Mouse (Mus musculus): ENCODE data around the gene Pla2g12a. TPM values are rescaled to one million over a fixed set of nuclear protein-coding genes. Genes with fewer than 3 reads are reported as not detected.

The Pla2g12a gene
- polyA plus RNA-seq (2015; fragmentation: Nextera tagmentation; extraction: Ambion mirVana): 65.8 and 76.6 TPM in 2 replicates

- ATAC-seq (replicated peaks; ENCODE audit: extremely low read depth, insufficient read depth, low FRiP score): peak; percentile 87
- no peaks in the 10 kb centered on the region for H3K9me3 ChIP-seq (replicated peaks; ENCODE audit: control insufficient read depth, low read length)
- no peaks in the 10 kb centered on the region for H3K27me3 ChIP-seq (ENCODE audit: control insufficient read depth, insufficient read depth, low read length)
- H3K27ac ChIP-seq (ENCODE audit: low read length): peak within 1 kb of the TSS; percentile 78
- peak within 1 kb of the TSS; percentile 89 for H3K4me2 ChIP-seq (ENCODE audit: low read depth, low read length)
- H3K9ac ChIP-seq (ENCODE audit: low read length): peak within 1 kb of the TSS; percentile 73
- H3K4me1 ChIP-seq (ENCODE audit: control insufficient read depth, insufficient read depth, low read length): peaks cover 9% of the 10 kb centered on the region
- no peaks in the 10 kb centered on the region for H3K36me3 ChIP-seq (ENCODE audit: control insufficient read depth, insufficient read depth)
- under 1% methylated on average over 64 of the region's 66 CpGs for WGBS
- H3K4me3 ChIP-seq (ENCODE audit: low read length): peak within 1 kb of the TSS; percentile 58
Measured at GRCm38 (mm10) chr3:129878405-129879021, at the start of gene Pla2g12a. Gene Pla2g12a (plus strand): TSS chr3:129878606.

DNA sequence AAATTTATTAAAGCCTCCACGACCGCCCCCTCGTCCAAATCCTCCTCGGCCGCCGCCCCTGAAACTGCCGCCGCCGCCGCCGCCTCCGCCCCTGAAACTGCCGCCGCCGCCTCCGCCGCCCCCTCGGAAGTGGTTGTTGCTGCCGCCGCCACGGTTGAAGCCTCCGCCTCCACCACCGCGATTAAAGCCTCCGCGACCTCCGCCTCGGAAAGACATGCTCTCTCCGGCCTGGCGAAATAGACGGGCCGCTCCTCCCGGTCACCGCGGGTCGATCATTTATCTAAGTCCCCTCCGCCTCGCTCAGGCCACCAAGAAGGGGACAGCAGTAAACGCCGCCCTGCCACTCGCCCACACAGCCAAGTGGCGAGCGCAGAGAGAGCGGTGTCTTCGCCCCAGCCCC, 47.8 kb upstream of the Pla2g12a start:
- WGBS: under 1% methylated on average over 45 of the region's 45 CpGs
- H3K9ac ChIP-seq (ENCODE audit: low read length): peak overlapping the region; percentile 87
- ATAC-seq (replicated peaks; ENCODE audit: extremely low read depth, insufficient read depth, low FRiP score): no peak; the same call in 1 of the 2 replicates

DNA sequence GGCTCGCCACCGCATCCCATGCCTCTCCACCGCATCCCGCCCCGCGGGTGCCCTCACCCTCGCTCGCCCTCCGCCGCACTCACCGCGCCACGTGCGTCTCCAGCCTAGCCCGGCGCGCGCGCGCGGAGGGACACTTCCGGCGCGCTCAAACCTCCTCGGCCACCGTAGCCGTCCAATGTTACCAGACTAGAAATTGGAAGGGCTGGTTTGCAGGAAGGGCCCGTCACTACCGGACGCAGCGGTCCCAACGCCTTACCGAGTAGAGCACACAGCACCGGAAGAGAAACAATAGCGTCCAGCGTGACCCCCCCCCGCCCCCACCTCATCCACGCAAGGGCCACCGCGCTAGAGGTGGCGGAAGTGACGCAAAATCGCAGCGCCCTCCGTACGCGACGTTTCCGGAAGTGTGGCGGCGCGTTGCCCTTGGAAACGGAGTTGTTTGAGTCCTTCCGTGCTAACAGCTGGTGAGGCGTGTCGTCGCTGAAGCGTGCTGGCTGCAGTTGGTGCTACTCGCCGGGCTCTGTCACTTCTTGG, 47.3 kb upstream of the Pla2g12a start, which contains the start of gene Gar1:
Gene Gar1, minus strand, starts transcription at position 362 of the 534 bp plus-strand sequence.
- peak within 1 kb of the TSS; percentile 94 for H3K27ac ChIP-seq (ENCODE audit: low read length)
- peak; percentile 88 for ATAC-seq (replicated peaks; ENCODE audit: extremely low read depth, insufficient read depth, low FRiP score)
- WGBS: under 1% methylated on average over 60 of the region's 60 CpGs
- peaks cover 18% of the 10 kb centered on the region for H3K4me1 ChIP-seq (ENCODE audit: control insufficient read depth, insufficient read depth, low read length)
- H3K9me3 ChIP-seq (replicated peaks; ENCODE audit: control insufficient read depth, low read length): no peaks in the 10 kb centered on the region
- no peaks in the 10 kb centered on the region for H3K27me3 ChIP-seq (ENCODE audit: control insufficient read depth, insufficient read depth, low read length)
- peak within 1 kb of the TSS; percentile 95 for H3K4me2 ChIP-seq (ENCODE audit: low read depth, low read length)
- H3K36me3 ChIP-seq (ENCODE audit: control insufficient read depth, insufficient read depth): peaks cover 9% of the 10 kb centered on the region; the same call in 1 of the 2 replicates
- peak within 1 kb of the TSS; percentile 87 for H3K9ac ChIP-seq (ENCODE audit: low read length)
- peak within 1 kb of the TSS; percentile 97 for H3K4me3 ChIP-seq (ENCODE audit: low read length)

More for the DNA sequence above, 47.8 kb upstream of the Pla2g12a start:
- Histone ChIP-seq H3K27ac (ENCODE audit: low read length) (peak overlapping the region; percentile 94), H3K4me2 (ENCODE audit: low read depth, low read length) (peak overlapping the region; percentile 95), H3K27me3 (ENCODE audit: control insufficient read depth, insufficient read depth, low read length) (no peaks in the 10 kb centered on the region), H3K9me3 (replicated peaks; ENCODE audit: control insufficient read depth, low read length) (no peaks in the 10 kb centered on the region), H3K4me3 (ENCODE audit: low read length) (peak overlapping the region; percentile 97), H3K36me3 (ENCODE audit: control insufficient read depth, insufficient read depth) (peaks cover 9% of the 10 kb centered on the region; the same call in 1 of the 2 replicates), H3K4me1 (ENCODE audit: control insufficient read depth, insufficient read depth, low read length) (peaks cover 14% of the 10 kb centered on the region)

DNA sequence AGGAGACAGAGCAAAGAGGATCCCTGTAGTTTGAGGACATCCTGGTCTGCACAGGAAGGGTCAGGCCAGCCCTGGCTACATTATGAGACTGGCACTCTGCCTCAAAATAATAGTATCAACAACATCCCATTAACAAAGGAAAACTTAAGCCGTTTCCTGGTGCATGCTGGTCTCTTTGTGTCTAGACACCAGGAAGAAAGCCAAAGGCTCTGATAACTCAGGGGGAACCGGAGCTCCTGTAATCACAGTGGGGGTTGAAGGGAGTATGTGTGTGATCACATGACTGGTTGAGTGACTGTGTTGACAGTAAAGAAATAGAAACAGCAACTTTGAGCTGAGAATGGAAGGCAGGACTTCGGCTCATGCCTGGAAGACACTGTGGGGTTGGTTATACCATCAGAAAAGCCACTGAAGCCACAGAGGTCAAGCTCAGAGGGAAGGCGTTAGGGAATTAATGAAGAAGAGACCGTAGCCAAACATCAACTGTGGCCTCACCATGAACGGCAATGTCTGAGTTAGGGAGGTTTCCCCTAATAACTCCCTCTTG, 42.9 kb upstream of the Pla2g12a start, which contains the start of gene Cfi:
Gene Cfi, plus strand, starts transcription at position 497 of the 547 bp plus-strand sequence.
- Histone ChIP-seq H3K9me3 (replicated peaks; ENCODE audit: control insufficient read depth, low read length) (no peaks in the 10 kb centered on the region), H3K27ac (ENCODE audit: low read length) (peak within 1 kb of the TSS; percentile 67), H3K4me3 (ENCODE audit: low read length) (peak within 1 kb of the TSS; percentile 14), H3K4me1 (ENCODE audit: control insufficient read depth, insufficient read depth, low read length) (peaks cover 10% of the 10 kb centered on the region; the same call in 1 of the 2 replicates), H3K4me2 (ENCODE audit: low read depth, low read length) (peak within 1 kb of the TSS; percentile 54), H3K27me3 (ENCODE audit: control insufficient read depth, insufficient read depth, low read length) (no peaks in the 10 kb centered on the region), H3K9ac (ENCODE audit: low read length) (no peak within 1 kb of the TSS), H3K36me3 (ENCODE audit: control insufficient read depth, insufficient read depth) (no peaks in the 10 kb centered on the region)
- no peak for ATAC-seq (replicated peaks; ENCODE audit: extremely low read depth, insufficient read depth, low FRiP score)
- WGBS: 34% methylated on average over 6 of the region's 6 CpGs

DNA sequence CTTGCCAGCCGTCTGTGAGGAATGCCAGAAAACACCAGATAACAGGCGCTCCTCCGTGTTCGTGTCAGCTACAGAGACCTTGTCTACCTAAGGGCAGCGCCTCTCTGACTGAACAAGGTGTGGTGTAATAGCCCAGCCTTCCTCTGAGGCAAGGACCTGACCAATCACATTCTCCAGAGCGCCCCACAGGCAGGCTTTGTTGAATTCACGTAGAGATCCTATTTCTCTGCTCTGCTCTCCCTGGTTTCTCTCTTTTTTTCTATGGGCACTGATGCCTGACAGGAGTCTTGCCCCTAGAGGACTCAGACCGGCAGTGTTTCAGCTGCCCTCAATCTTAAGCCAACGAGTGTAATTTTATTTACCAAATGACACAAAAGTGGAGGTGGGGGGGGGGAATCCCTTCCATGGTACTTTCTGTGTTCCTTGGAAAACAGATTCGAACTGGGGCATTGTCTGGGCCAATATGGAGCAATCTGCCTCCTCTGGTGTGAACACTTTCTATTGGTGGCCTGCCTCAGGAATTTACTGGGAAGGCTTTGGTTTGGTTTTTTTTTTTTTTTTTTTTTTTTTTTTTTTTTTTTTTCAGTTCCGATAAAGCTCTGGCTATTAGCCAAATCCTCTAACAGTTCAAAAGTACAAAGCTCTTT, 42.2 kb upstream of the Pla2g12a start:
- H3K4me1 ChIP-seq (ENCODE audit: control insufficient read depth, insufficient read depth, low read length): peaks cover 10% of the 10 kb centered on the region; the same call in 1 of the 2 replicates
- no peak for ATAC-seq (replicated peaks; ENCODE audit: extremely low read depth, insufficient read depth, low FRiP score)
- no peak overlapping the region for H3K9ac ChIP-seq (ENCODE audit: low read length)
- H3K4me2 ChIP-seq (ENCODE audit: low read depth, low read length): peak overlapping the region; percentile 54
- 18% methylated on average over 11 of the region's 11 CpGs for WGBS
- H3K9me3 ChIP-seq (replicated peaks; ENCODE audit: control insufficient read depth, low read length): no peaks in the 10 kb centered on the region
- peak overlapping the region; percentile 14 for H3K4me3 ChIP-seq (ENCODE audit: low read length)
- peak overlapping the region; percentile 67; the same call in 1 of the 2 replicates for H3K27ac ChIP-seq (ENCODE audit: low read length)
- H3K27me3 ChIP-seq (ENCODE audit: control insufficient read depth, insufficient read depth, low read length): no peaks in the 10 kb centered on the region
- H3K36me3 ChIP-seq (ENCODE audit: control insufficient read depth, insufficient read depth): no peaks in the 10 kb centered on the region

DNA sequence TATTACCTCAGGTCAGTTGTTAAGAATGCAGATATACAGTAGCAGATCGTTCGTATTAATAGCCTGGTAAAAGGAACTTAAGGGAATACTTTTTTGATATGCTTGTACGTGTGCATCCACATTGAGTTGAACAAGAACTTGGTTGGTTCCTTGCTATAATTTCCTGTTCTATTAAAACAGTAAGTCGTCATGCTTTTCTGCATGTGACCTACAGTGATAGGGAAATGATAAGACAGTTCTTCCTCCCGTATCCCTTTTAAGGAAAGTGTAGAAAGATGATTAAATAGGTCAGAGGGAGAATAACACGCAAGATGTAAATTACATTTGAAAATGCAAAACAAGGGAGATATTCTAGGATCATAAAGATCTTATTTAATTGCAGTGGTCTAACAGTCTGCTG, 41.4 kb upstream of the Pla2g12a start:
- Histone ChIP-seq H3K4me1 (ENCODE audit: control insufficient read depth, insufficient read depth, low read length) (peaks cover 8% of the 10 kb centered on the region; the same call in 1 of the 2 replicates), H3K27ac (ENCODE audit: low read length) (no peak overlapping the region), H3K36me3 (ENCODE audit: control insufficient read depth, insufficient read depth) (no peaks in the 10 kb centered on the region), H3K4me2 (ENCODE audit: low read depth, low read length) (no peak overlapping the region), H3K27me3 (ENCODE audit: control insufficient read depth, insufficient read depth, low read length) (no peaks in the 10 kb centered on the region), H3K9me3 (replicated peaks; ENCODE audit: control insufficient read depth, low read length) (no peaks in the 10 kb centered on the region), H3K9ac (ENCODE audit: low read length) (no peak overlapping the region), H3K4me3 (ENCODE audit: low read length) (no peak overlapping the region)
- 65% methylated on average over 6 of the region's 6 CpGs for WGBS
- ATAC-seq (replicated peaks; ENCODE audit: extremely low read depth, insufficient read depth, low FRiP score): no peak

GRCm38 (mm10) chr3:129838017-129838416, 40.4 kb upstream of the Pla2g12a start:
- Histone ChIP-seq H3K9me3 (replicated peaks; ENCODE audit: control insufficient read depth, low read length) (no peaks in the 10 kb centered on the region), H3K4me3 (ENCODE audit: low read length) (no peak overlapping the region), H3K27ac (ENCODE audit: low read length) (no peak overlapping the region), H3K36me3 (ENCODE audit: control insufficient read depth, insufficient read depth) (no peaks in the 10 kb centered on the region), H3K4me2 (ENCODE audit: low read depth, low read length) (no peak overlapping the region), H3K4me1 (ENCODE audit: control insufficient read depth, insufficient read depth, low read length) (peaks cover 8% of the 10 kb centered on the region; the same call in 1 of the 2 replicates), H3K9ac (ENCODE audit: low read length) (no peak overlapping the region), H3K27me3 (ENCODE audit: control insufficient read depth, insufficient read depth, low read length) (no peaks in the 10 kb centered on the region)
- ATAC-seq (replicated peaks; ENCODE audit: extremely low read depth, insufficient read depth, low FRiP score): no peak
- WGBS: 35% methylated on average over 7 of the region's 7 CpGs

DNA sequence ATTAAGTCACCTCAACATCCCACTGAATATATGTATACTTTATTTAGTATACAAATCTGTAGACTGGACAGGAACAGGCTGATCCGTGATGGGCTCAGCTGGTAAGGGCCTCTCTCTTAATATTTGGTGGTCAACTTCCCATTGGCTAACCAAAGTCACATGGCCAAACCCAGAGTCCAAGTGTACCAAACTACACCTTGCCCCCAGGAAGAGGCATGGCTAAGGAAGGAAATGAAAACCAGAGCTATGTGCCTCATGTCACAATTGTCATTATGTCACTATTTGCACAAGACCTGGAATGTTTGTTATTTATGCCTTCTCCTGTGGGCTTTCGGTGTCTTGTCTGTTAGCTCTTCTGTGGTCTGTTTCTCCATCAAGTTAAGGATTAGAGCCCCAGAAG, 32.5 kb upstream of the Pla2g12a start:
- H3K36me3 ChIP-seq (ENCODE audit: control insufficient read depth, insufficient read depth): no peaks in the 10 kb centered on the region
- no peaks in the 10 kb centered on the region for H3K27me3 ChIP-seq (ENCODE audit: control insufficient read depth, insufficient read depth, low read length)
- H3K9ac ChIP-seq (ENCODE audit: low read length): no peak overlapping the region
- ATAC-seq (replicated peaks; ENCODE audit: extremely low read depth, insufficient read depth, low FRiP score): no peak
- no peaks in the 10 kb centered on the region for H3K4me1 ChIP-seq (ENCODE audit: control insufficient read depth, insufficient read depth, low read length)
- H3K9me3 ChIP-seq (replicated peaks; ENCODE audit: control insufficient read depth, low read length): no peaks in the 10 kb centered on the region
- H3K4me2 ChIP-seq (ENCODE audit: low read depth, low read length): no peak overlapping the region
- WGBS: 72% methylated on average over 2 of the region's 2 CpGs
- H3K4me3 ChIP-seq (ENCODE audit: low read length): no peak overlapping the region
- no peak overlapping the region for H3K27ac ChIP-seq (ENCODE audit: low read length)

Data from heart, embryonic 16.5 days (tissue).